Mouse (Mus musculus): ENCODE data around the gene Zfp64. TPM values are rescaled to one million over a fixed set of nuclear protein-coding genes. Genes with fewer than 3 reads are reported as not detected.

The Zfp64 gene
- polyA plus RNA-seq, 1 experiment from 2014 or later, result 24.1 TPM

GRCm38 (mm10) chr2:168884641-168885040 lies 70.7 kb downstream of the Zfp64 start:
- H3K4me1 ChIP-seq, result no peaks in the 10 kb centered on the region

GRCm38 (mm10) chr2:168882997-168883396 lies 72.4 kb downstream of the Zfp64 start:
- no peaks in the 10 kb centered on the region for H3K27me3 ChIP-seq (replicated peaks)
- no peaks in the 10 kb centered on the region for H3K9me3 ChIP-seq (replicated peaks)
- H3K36me3 ChIP-seq, result no peaks in the 10 kb centered on the region
- no peak for ATAC-seq (ENCODE audit: low FRiP score)
- no peak overlapping the region for H3K4me2 ChIP-seq
- H3K4me3 ChIP-seq (replicated peaks), result no peak overlapping the region
- H3K4me1 ChIP-seq, result no peaks in the 10 kb centered on the region
- H3K27ac ChIP-seq (replicated peaks), result no peak overlapping the region
- no peak overlapping the region for H3K9ac ChIP-seq (replicated peaks)
- WGBS, result 92% methylated on average over 1 of the region's 1 CpGs

More at GRCm38 (mm10) chr2:168884641-168885040, 70.7 kb downstream of the Zfp64 start:
- no peaks in the 10 kb centered on the region for H3K36me3 ChIP-seq
- 71% methylated on average over 8 of the region's 8 CpGs for WGBS
- no peak overlapping the region for H3K27ac ChIP-seq (replicated peaks)
- no peak overlapping the region for H3K4me3 ChIP-seq (replicated peaks)
- no peaks in the 10 kb centered on the region for H3K9me3 ChIP-seq (replicated peaks)
- no peak for ATAC-seq (ENCODE audit: low FRiP score)
- H3K27me3 ChIP-seq (replicated peaks), result no peaks in the 10 kb centered on the region
- no peak overlapping the region for H3K9ac ChIP-seq (replicated peaks)
- no peak overlapping the region for H3K4me2 ChIP-seq

GRCm38 (mm10) chr2:168881927-168882326 lies 73.5 kb downstream of the Zfp64 start:
- no peak overlapping the region for H3K9ac ChIP-seq (replicated peaks)
- H3K36me3 ChIP-seq, result no peaks in the 10 kb centered on the region
- no peak overlapping the region for H3K4me2 ChIP-seq
- ATAC-seq (ENCODE audit: low FRiP score), result no peak
- H3K9me3 ChIP-seq (replicated peaks), result no peaks in the 10 kb centered on the region
- no peaks in the 10 kb centered on the region for H3K27me3 ChIP-seq (replicated peaks)
- no peak overlapping the region for H3K4me3 ChIP-seq (replicated peaks)
- no peak overlapping the region for H3K27ac ChIP-seq (replicated peaks)
- WGBS, result 51% methylated on average over 5 of the region's 5 CpGs
- H3K4me1 ChIP-seq, result no peaks in the 10 kb centered on the region

GRCm38 (mm10) chr2:168879573-168879972 lies 75.8 kb downstream of the Zfp64 start:
- no peak for ATAC-seq (ENCODE audit: low FRiP score)
- WGBS, result 87% methylated on average over 10 of the region's 10 CpGs
- Histone ChIP-seq H3K9ac (replicated peaks) (no peak overlapping the region), H3K27ac (replicated peaks) (no peak overlapping the region), H3K4me1 (no peaks in the 10 kb centered on the region), H3K9me3 (replicated peaks) (no peaks in the 10 kb centered on the region), H3K36me3 (no peaks in the 10 kb centered on the region), H3K27me3 (replicated peaks) (no peaks in the 10 kb centered on the region), H3K4me3 (replicated peaks) (no peak overlapping the region), H3K4me2 (no peak overlapping the region)

GRCm38 (mm10) chr2:168878708-168879107 lies 76.7 kb downstream of the Zfp64 start:
- no peak for ATAC-seq (ENCODE audit: low FRiP score)
- H3K9me3 ChIP-seq (replicated peaks), result no peaks in the 10 kb centered on the region
- H3K4me1 ChIP-seq, result no peaks in the 10 kb centered on the region
- H3K36me3 ChIP-seq, result no peaks in the 10 kb centered on the region
- H3K9ac ChIP-seq (replicated peaks), result no peak overlapping the region
- WGBS, result 78% methylated on average over 8 of the region's 8 CpGs
- no peak overlapping the region for H3K27ac ChIP-seq (replicated peaks)
- no peaks in the 10 kb centered on the region for H3K27me3 ChIP-seq (replicated peaks)
- H3K4me2 ChIP-seq, result no peak overlapping the region
- H3K4me3 ChIP-seq (replicated peaks), result no peak overlapping the region

GRCm38 (mm10) chr2:168878158-168878557 lies 77.2 kb downstream of the Zfp64 start:
- 84% methylated on average over 4 of the region's 4 CpGs for WGBS
- no peak overlapping the region for H3K27ac ChIP-seq (replicated peaks)

GRCm38 (mm10) chr2:168876631-168877030 lies 78.8 kb downstream of the Zfp64 start:
- no peak overlapping the region for H3K4me2 ChIP-seq
- ATAC-seq (ENCODE audit: low FRiP score), result no peak
- H3K9me3 ChIP-seq (replicated peaks), result no peaks in the 10 kb centered on the region
- no peaks in the 10 kb centered on the region for H3K36me3 ChIP-seq
- H3K27ac ChIP-seq (replicated peaks), result no peak overlapping the region
- H3K9ac ChIP-seq (replicated peaks), result no peak overlapping the region
- H3K4me1 ChIP-seq, result peaks cover 16% of the 10 kb centered on the region
- H3K27me3 ChIP-seq (replicated peaks), result no peaks in the 10 kb centered on the region
- no peak overlapping the region for H3K4me3 ChIP-seq (replicated peaks)
- WGBS, result 93% methylated on average over 10 of the region's 10 CpGs

More at GRCm38 (mm10) chr2:168878158-168878557, 77.2 kb downstream of the Zfp64 start:
- Histone ChIP-seq H3K36me3 (no peaks in the 10 kb centered on the region), H3K4me3 (replicated peaks) (no peak overlapping the region), H3K9me3 (replicated peaks) (no peaks in the 10 kb centered on the region), H3K9ac (replicated peaks) (no peak overlapping the region), H3K4me2 (no peak overlapping the region), H3K4me1 (peaks cover 1% of the 10 kb centered on the region; the same call in 1 of the 2 replicates), H3K27me3 (replicated peaks) (no peaks in the 10 kb centered on the region)
- no peak for ATAC-seq (ENCODE audit: low FRiP score)

GRCm38 (mm10) chr2:168874498-168874897 lies 80.9 kb downstream of the Zfp64 start:
- H3K9ac ChIP-seq (replicated peaks), result no peak overlapping the region
- H3K4me1 ChIP-seq, result peaks cover 16% of the 10 kb centered on the region
- no peak overlapping the region for H3K4me2 ChIP-seq
- no peaks in the 10 kb centered on the region for H3K36me3 ChIP-seq
- H3K27me3 ChIP-seq (replicated peaks), result no peaks in the 10 kb centered on the region
- no peak overlapping the region for H3K27ac ChIP-seq (replicated peaks)
- 64% methylated on average over 6 of the region's 6 CpGs for WGBS
- H3K4me3 ChIP-seq (replicated peaks), result no peak overlapping the region
- H3K9me3 ChIP-seq (replicated peaks), result no peaks in the 10 kb centered on the region
- no peak for ATAC-seq (ENCODE audit: low FRiP score)

GRCm38 (mm10) chr2:168871767-168872511 lies 83.4 kb downstream of the Zfp64 start:
- no peaks in the 10 kb centered on the region for H3K27me3 ChIP-seq (replicated peaks)
- H3K36me3 ChIP-seq, result no peaks in the 10 kb centered on the region
- peaks cover 16% of the 10 kb centered on the region for H3K4me1 ChIP-seq
- WGBS, result 14% methylated on average over 22 of the region's 22 CpGs
- peak overlapping the region; percentile 43 for H3K4me2 ChIP-seq
- H3K27ac ChIP-seq (replicated peaks), result peak overlapping the region; percentile 51; the same call in 1 of the 2 replicates
- ATAC-seq (ENCODE audit: low FRiP score), result no peak
- no peaks in the 10 kb centered on the region for H3K9me3 ChIP-seq (replicated peaks)
- H3K4me3 ChIP-seq (replicated peaks), result peak overlapping the region; percentile 5; the same call in 1 of the 2 replicates
- 0 out of 2 replicates have a peak overlapping the region, but pooled peaks have one; percentile 10 for H3K9ac ChIP-seq (replicated peaks)

- no peaks in the 10 kb centered on the region for H3K9me3 ChIP-seq (replicated peaks)
- peaks cover 16% of the 10 kb centered on the region for H3K4me1 ChIP-seq
- H3K4me2 ChIP-seq, result no peak overlapping the region
- H3K36me3 ChIP-seq, result no peaks in the 10 kb centered on the region
- H3K4me3 ChIP-seq (replicated peaks), result no peak overlapping the region
- ATAC-seq (ENCODE audit: low FRiP score), result no peak
- H3K9ac ChIP-seq (replicated peaks), result no peak overlapping the region
- WGBS, result 59% methylated on average over 4 of the region's 4 CpGs
- H3K27ac ChIP-seq (replicated peaks), result no peak overlapping the region
- no peaks in the 10 kb centered on the region for H3K27me3 ChIP-seq (replicated peaks)
These were observed 84.9 kb downstream of the Zfp64 start for GRCm38 (mm10) chr2:168870480-168870879.

- H3K9ac ChIP-seq (replicated peaks), result no peak overlapping the region
- no peak overlapping the region for H3K4me3 ChIP-seq (replicated peaks)
- no peaks in the 10 kb centered on the region for H3K9me3 ChIP-seq (replicated peaks)
- ATAC-seq (ENCODE audit: low FRiP score), result no peak
- no peaks in the 10 kb centered on the region for H3K36me3 ChIP-seq
- peaks cover 3% of the 10 kb centered on the region for H3K4me1 ChIP-seq
- no peak overlapping the region for H3K27ac ChIP-seq (replicated peaks)
- WGBS, result 87% methylated on average over 8 of the region's 8 CpGs
- no peaks in the 10 kb centered on the region for H3K27me3 ChIP-seq (replicated peaks)
- H3K4me2 ChIP-seq, result no peak overlapping the region
These were observed 88.4 kb downstream of the Zfp64 start for GRCm38 (mm10) chr2:168866942-168867341.

GRCm38 (mm10) chr2:168866436-168866835 lies 89.0 kb downstream of the Zfp64 start:
- Histone ChIP-seq H3K36me3 (no peaks in the 10 kb centered on the region), H3K4me3 (replicated peaks) (no peak overlapping the region), H3K4me2 (no peak overlapping the region), H3K27ac (replicated peaks) (no peak overlapping the region), H3K9me3 (replicated peaks) (no peaks in the 10 kb centered on the region), H3K9ac (replicated peaks) (no peak overlapping the region), H3K27me3 (replicated peaks) (no peaks in the 10 kb centered on the region), H3K4me1 (no peaks in the 10 kb centered on the region)
- no peak for ATAC-seq (ENCODE audit: low FRiP score)
- 83% methylated on average over 10 of the region's 10 CpGs for WGBS
